Mouse (Mus musculus): ENCODE measurements around the gene Tpcn2.

DNA sequence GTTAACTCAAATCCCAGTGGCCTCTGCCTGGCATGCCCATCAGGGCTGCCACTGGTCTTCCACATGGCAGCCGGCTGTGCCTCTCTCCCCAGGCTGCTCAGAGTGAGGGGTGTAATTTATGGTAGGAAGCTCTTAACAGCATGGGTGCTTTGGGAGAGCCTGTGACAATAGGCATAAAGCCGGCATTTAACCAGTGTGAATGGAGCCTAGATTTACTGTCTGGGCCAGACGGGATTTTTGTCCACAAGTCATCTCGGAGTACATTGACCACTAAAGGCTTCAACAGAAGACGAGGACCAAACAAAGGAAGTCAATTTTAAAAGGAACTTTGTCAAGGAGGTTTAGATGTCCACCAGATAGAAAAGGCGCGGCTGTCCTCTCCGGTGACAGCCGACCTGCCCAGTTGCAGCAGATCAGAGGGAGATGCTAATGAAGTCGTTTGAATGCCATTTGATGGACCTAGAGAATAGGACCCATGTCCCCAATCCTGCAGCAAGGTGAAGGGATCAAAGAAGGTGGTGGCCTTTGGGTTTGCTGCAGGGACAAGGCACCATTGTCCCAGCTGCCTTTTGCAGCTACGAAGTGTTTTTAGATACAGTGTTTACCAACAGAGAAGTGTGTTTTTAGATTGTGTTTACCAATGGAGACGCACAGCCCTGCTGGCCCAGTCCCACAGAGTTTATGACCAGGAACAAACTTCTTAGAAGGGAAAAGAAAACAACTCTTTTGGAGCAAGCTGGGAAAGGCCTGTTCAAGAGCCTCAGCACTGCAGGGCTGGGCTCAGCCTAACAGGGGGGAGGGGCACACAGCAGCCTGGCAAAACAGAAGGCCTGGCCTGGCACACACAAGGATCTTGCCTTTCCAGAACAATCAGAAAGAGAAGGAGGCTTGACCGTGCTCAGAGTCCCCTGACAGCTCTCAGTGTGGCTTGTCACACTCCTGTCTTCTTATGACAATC lies 124.2 kb downstream of the Tpcn2 start:
- TF ChIP-seq GATA1 (IDR thresholded peaks at IDR 0.05; ENCODE audit: low read length): no peak
- TF ChIP-seq TAL1 (IDR thresholded peaks at IDR 0.05; ENCODE audit: low read length): no peak
